Mouse (Mus musculus) lung, postnatal 0 days (tissue): ENCODE measurements at regions not wholly inside any gene's neighbourhood (a gene's known extent, or its start where the extent isn't known, plus 50 kb on each side); places are given as distances from the start of the nearest gene placed in this dataset.

Experiments
- ATAC-seq: fragments of 200-750 bp; cut with Nextera tagmentation; 2 replicates; pipeline ENCODE4 v1.8.0; 2017; ENCODE audit warnings: moderate library complexity
- DNase-seq: peaks from one replicate; pipeline ENCODE4 v3.0.0-alpha.2; 2016; ENCODE audit warnings: low spot score
- H3K27ac ChIP-seq: fragments of 300-500 bp; sonication (generic); 2 replicates; pipeline ENCODE4 v1.5.1; 2014; ENCODE audit warnings: antibody characterized with exemption, mild to moderate bottlenecking, low read length, mixed read lengths
- H3K27me3 ChIP-seq: fragments of 300-500 bp; sonication (generic); replicated peaks from 2 replicates; pipeline ENCODE4 v1.6.1; 2014; ENCODE audit warnings: low read length, mixed read lengths; ENCODE audit not compliant: insufficient read depth
- H3K36me3 ChIP-seq: fragments of 300-500 bp; sonication (generic); 2 replicates; pipeline ENCODE4 v1.6.1; 2014; ENCODE audit warnings: low read length, mixed read lengths; ENCODE audit not compliant: insufficient read depth
- H3K4me1 ChIP-seq: fragments of 300-500 bp; sonication (generic); 2 replicates; pipeline ENCODE4 v1.6.1; 2014; ENCODE audit warnings: antibody characterized with exemption, low read depth, low read length, mixed read lengths; ENCODE audit not compliant: insufficient read depth
- H3K4me2 ChIP-seq: fragments of 300-500 bp; sonication (generic); replicated peaks from 2 replicates; pipeline ENCODE4 v1.6.1; 2014; ENCODE audit warnings: low read depth, mild to moderate bottlenecking, low read length, moderate library complexity, mixed read lengths
- H3K4me3 ChIP-seq: fragments of 300-500 bp; sonication (generic); 2 replicates; pipeline ENCODE4 v1.5.1; 2014; ENCODE audit warnings: low read depth, low read length
- H3K9ac ChIP-seq: fragments of 300-500 bp; sonication (generic); replicated peaks from 2 replicates; pipeline ENCODE4 v1.6.1; 2014; ENCODE audit warnings: low read depth, mild to moderate bottlenecking
- H3K9me3 ChIP-seq: fragments of 300-500 bp; sonication (generic); 2 replicates; pipeline ENCODE4 v1.6.1; 2016; ENCODE audit warnings: low read length, mixed read lengths
- CTCF ChIP-seq: IDR thresholded peaks from 2 replicates; pipeline ENCODE4 v1.5.1; 2016; ENCODE audit warnings: antibody characterized with exemption, mild to moderate bottlenecking
- EP300 ChIP-seq: IDR thresholded peaks from 2 replicates; pipeline ENCODE4 v1.6.1; 2016; ENCODE audit warnings: antibody characterized with exemption, mild to moderate bottlenecking, control low read depth
- WGBS: fragments of 180-500 bp; shearing (Covaris S2); extraction: QIAGEN DNeasy Blood & Tissue Kit; methylation state at CpG from one replicate; pipeline ENCODE4 v1.1.7; 2014; 5-methylcytosine and 5-hydroxymethylcytosine counted together

GRCm38 (mm10) chr10:115664567-115664966 lies 77.0 kb upstream of the Lgr5 start:
- no peak overlapping the region for H3K27ac ChIP-seq
- peak overlapping the region; percentile 32; the same call in 1 of the 2 replicates for H3K4me2 ChIP-seq
- no peaks in the 10 kb centered on the region for H3K4me1 ChIP-seq
- ATAC-seq (no peak), DNase-seq (no peak)
- H3K4me3 ChIP-seq, result no peak overlapping the region
- H3K36me3 ChIP-seq, result no peaks in the 10 kb centered on the region
- H3K27me3 ChIP-seq, result no peaks in the 10 kb centered on the region
- no peak overlapping the region for H3K9ac ChIP-seq
- no peaks in the 10 kb centered on the region for H3K9me3 ChIP-seq
- 56% methylated on average over 19 of the region's 19 CpGs for WGBS
- TF ChIP-seq CTCF (no peak), EP300 (no peak)

- Histone ChIP-seq H3K27ac (no peak overlapping the region), H3K4me2 (no peak overlapping the region), H3K27me3 (no peaks in the 10 kb centered on the region), H3K36me3 (no peaks in the 10 kb centered on the region), H3K9ac (no peak overlapping the region), H3K4me1 (no peaks in the 10 kb centered on the region), H3K4me3 (no peak overlapping the region), H3K9me3 (no peaks in the 10 kb centered on the region)
- DNase-seq (no peak), ATAC-seq (no peak)
- WGBS, result 82% methylated on average over 2 of the region's 2 CpGs
- TF ChIP-seq EP300 (no peak), CTCF (no peak)
Measured at GRCm38 (mm10) chr10:115676661-115677060, 89.1 kb upstream of the Lgr5 start.

- no peaks in the 10 kb centered on the region for H3K9me3 ChIP-seq
- ATAC-seq (no peak), DNase-seq (no peak)
- WGBS, result 43% methylated on average over 6 of the region's 6 CpGs
- TF ChIP-seq CTCF (no peak), EP300 (no peak)
- no peaks in the 10 kb centered on the region for H3K27me3 ChIP-seq
- H3K27ac ChIP-seq, result no peak overlapping the region
- H3K9ac ChIP-seq, result no peak overlapping the region
- H3K4me3 ChIP-seq, result no peak overlapping the region
- H3K36me3 ChIP-seq, result no peaks in the 10 kb centered on the region
- H3K4me1 ChIP-seq, result no peaks in the 10 kb centered on the region
- H3K4me2 ChIP-seq, result no peak overlapping the region
Measured at GRCm38 (mm10) chr10:115681115-115681514, 93.5 kb upstream of the Lgr5 start.

- Histone ChIP-seq H3K4me1 (no peaks in the 10 kb centered on the region), H3K9me3 (no peaks in the 10 kb centered on the region), H3K4me2 (no peak overlapping the region), H3K27me3 (no peaks in the 10 kb centered on the region), H3K27ac (no peak overlapping the region), H3K4me3 (no peak overlapping the region), H3K36me3 (no peaks in the 10 kb centered on the region), H3K9ac (no peak overlapping the region)
- TF ChIP-seq CTCF (no peak), EP300 (no peak)
- ATAC-seq (no peak), DNase-seq (no peak)
- 88% methylated on average over 4 of the region's 4 CpGs for WGBS
Measured at GRCm38 (mm10) chr10:115691939-115692338, 104.4 kb upstream of the Lgr5 start.

- no peak for TF ChIP-seq CTCF
- no peak for TF ChIP-seq EP300
- no peak overlapping the region for H3K4me2 ChIP-seq
- H3K9me3 ChIP-seq, result no peaks in the 10 kb centered on the region
- no peak overlapping the region for H3K4me3 ChIP-seq
- DNase-seq (no peak), ATAC-seq (no peak)
- no peaks in the 10 kb centered on the region for H3K4me1 ChIP-seq
- no peaks in the 10 kb centered on the region for H3K36me3 ChIP-seq
- no peaks in the 10 kb centered on the region for H3K27me3 ChIP-seq
- H3K9ac ChIP-seq, result no peak overlapping the region
- WGBS, result 86% methylated on average over 22 of the region's 22 CpGs
- no peak overlapping the region for H3K27ac ChIP-seq
Measured at GRCm38 (mm10) chr10:115693986-115694833, 106.6 kb upstream of the Lgr5 start.

- H3K27ac ChIP-seq, result no peak overlapping the region
- WGBS, result 72% methylated on average over 3 of the region's 3 CpGs
- no peak overlapping the region for H3K9ac ChIP-seq
- ATAC-seq (no peak), DNase-seq (no peak)
- H3K27me3 ChIP-seq, result no peaks in the 10 kb centered on the region
- TF ChIP-seq CTCF, result no peak
- TF ChIP-seq EP300, result no peak
- no peaks in the 10 kb centered on the region for H3K9me3 ChIP-seq
- no peak overlapping the region for H3K4me2 ChIP-seq
- no peaks in the 10 kb centered on the region for H3K36me3 ChIP-seq
- no peak overlapping the region for H3K4me3 ChIP-seq
- no peaks in the 10 kb centered on the region for H3K4me1 ChIP-seq
Measured at GRCm38 (mm10) chr10:115702358-115702757, 114.3 kb upstream of the Tspan8 start.

GRCm38 (mm10) chr10:115708623-115709022 lies 108.0 kb upstream of the Tspan8 start:
- peak overlapping the region; percentile 32 for H3K4me2 ChIP-seq
- no peak overlapping the region for H3K27ac ChIP-seq
- no peak for ATAC-seq
- no peaks in the 10 kb centered on the region for H3K27me3 ChIP-seq
- no peak overlapping the region for H3K4me3 ChIP-seq
- TF ChIP-seq CTCF (no peak), EP300 (no peak)
- no peaks in the 10 kb centered on the region for H3K36me3 ChIP-seq
- no peaks in the 10 kb centered on the region for H3K9me3 ChIP-seq
- no peaks in the 10 kb centered on the region for H3K4me1 ChIP-seq
- 28% methylated on average over 14 of the region's 14 CpGs for WGBS
- H3K9ac ChIP-seq, result no peak overlapping the region
- DNase-seq, result no peak
